Mouse (Mus musculus) T-helper 17 cell (primary cell): Measurements from ENCODE around the gene Mtmr10.

Source experiments
- in situ Hi-C, 2 experiments: fragments of 300-600 bp; cut with MboI, MseI; formaldehyde crosslinking; loops; 1 replicate in 1 of 2; 2 replicates in 1 of 2; pipeline ENCODE4 v1.15.1; 2025; ENCODE audit warnings: high pct_unique_total_duplicates in 2 of 2

The Mtmr10 gene

DNA sequence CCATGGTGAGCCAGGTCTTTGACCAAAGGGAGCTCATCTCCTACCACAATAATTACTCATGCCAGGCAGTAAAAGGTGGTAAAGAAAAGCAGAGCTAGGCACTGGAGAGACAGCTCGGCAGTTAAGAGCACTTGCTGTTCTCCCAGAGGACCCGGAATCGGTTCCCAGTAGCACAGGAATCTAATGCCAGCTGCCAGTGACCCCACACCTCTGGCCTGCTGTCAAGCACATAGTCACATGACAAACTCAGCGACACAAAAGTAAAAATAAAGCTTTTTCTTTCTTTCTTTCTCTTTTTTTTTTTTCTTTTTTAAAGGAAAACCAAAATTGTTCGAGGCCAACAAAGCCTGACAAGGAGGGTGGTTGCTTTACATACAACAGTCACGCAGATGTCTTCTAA, 82.4 kb downstream of the Mtmr10 start:
- in situ Hi-C loops, result no loop called here

DNA sequence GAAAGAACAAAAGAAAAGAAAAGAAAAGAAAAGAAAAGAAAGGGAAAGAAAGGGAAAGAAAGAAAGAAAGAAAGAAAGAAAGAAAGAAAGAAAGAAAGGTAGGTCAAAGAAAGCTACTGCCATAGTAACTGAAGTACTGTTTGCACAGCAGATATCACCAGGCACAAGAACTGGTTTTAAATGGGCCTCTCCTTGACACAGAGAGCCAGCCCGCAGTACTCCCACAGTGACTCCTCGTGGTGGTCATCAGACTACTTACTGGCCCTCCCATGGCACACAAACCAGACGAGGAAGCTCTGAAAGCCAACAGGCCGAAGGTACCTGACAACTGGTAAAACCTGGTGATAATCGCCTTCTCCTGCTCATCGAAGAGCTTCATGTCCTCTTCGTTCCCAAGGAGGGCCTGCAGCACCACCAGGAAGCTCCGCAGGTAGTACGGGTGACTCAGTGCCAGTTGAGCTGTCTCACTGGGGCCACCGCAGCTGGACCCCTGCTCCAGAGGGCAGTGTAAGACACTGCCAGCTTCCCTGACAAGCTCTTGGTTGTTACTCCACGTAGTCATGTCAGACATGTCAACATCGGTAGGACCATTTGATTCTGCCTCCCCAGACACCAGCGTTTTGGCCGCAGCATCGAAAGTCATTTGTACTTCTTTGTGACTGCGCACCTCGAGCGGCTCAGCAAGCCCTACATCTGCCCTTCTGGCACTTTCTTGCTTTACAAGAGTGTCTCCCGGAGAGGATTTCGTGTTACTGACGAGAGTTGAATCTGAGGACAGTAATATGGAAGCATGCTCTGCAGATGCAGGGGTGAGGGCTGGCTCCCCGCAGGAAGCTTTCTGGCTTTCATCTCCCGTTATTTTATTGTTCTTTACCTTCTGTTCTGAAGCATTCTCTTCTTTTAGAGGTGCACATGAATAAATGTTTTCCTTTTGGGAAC, 84.8 kb downstream of the Mtmr10 start:
- in situ Hi-C loops, result no loop called here

DNA sequence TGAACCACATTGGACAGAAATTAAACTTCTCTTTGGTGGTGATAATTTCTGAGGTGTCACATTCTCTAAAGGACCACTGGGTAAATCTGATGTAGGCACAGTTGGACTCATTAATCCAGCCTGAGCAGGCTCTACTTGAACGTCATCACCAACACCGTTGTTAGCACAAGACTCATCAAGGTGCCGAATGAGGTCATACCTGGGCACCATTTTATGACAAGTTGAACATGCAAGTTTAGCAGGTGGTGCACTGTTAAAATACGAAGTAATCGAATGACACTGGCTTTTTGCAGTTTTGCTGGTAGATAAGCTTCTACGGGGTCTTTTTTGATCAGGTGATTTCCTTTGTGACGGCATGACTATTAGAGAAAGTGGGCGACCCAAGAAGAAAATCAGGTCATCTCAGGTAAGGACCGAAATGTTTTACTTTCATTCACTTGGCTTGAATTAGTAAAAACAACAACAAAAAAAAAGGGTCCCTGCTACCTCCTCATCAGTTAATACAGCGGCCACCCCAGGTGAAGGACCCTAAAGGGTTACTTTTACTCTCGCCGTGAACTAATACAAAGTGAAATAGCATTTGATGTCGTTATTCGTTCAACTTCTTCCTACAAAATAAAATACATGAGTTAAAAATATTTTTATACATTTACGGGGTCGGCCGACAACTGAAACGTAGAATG, 85.8 kb downstream of the Mtmr10 start:
- in situ Hi-C loops, result no loop called here

DNA sequence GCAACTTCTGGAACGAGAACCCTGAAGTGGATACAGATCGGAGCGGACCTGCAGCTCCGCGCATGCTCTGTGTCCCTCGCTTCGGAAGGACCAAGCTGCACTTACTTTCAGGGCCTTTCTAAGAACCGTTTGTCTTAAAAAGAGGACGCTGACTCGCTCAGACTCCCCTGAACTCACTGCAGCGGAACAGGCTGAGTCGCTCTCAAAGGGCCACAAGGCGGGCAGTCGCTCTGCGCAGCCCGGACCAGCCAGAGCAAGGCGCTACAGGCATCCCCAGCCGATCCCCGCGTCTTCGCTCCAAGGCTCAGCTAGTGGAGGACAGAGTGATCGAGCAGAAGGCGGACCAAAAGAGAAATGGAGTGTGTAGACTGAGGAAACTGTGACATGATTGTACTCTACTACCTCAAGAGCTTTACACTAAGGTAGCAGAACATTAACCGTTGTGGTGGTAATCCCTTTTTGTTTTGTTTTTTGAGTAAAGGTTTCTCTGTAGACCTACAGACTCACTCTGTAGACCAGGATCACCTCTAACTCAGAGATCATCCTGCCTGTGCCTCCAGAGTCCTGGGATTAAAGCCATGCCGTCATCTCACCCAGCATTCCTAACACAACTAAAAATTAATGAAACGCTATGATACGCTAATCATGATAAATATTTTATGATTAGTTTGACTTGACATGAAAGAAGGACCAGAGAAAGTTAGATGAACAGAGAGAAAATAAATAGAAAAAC, 86.5 kb downstream of the Mtmr10 start, which contains the start of gene Fan1:
Gene Fan1 (minus strand): TSS at position 266 of the 733 bp plus-strand sequence.
- in situ Hi-C loops, result no loop called here
